Mouse (Mus musculus) adipose tissue, adult 10 weeks (tissue): Measurements from ENCODE around the gene Fam3a. TPM values are rescaled to one million over a fixed set of nuclear protein-coding genes. Genes with fewer than 3 reads are reported as not detected.

ENCODE experiments used
- polyA plus RNA-seq: library from polyadenylated mRNA; stranded (reverse); fragments of 350-450 nt; fragmentation: Illumina TruSeq; extraction: RNeasy Lipid Tissue Mini Kit (QIAGEN cat#74804); gene quantifications from one replicate; pipeline ENCODE4 v1.2.3, GENCODE M21; 2014; ENCODE audit warnings: low read depth, low replicate concordance

The Fam3a gene
- 55.2 TPM for polyA plus RNA-seq

DNA sequence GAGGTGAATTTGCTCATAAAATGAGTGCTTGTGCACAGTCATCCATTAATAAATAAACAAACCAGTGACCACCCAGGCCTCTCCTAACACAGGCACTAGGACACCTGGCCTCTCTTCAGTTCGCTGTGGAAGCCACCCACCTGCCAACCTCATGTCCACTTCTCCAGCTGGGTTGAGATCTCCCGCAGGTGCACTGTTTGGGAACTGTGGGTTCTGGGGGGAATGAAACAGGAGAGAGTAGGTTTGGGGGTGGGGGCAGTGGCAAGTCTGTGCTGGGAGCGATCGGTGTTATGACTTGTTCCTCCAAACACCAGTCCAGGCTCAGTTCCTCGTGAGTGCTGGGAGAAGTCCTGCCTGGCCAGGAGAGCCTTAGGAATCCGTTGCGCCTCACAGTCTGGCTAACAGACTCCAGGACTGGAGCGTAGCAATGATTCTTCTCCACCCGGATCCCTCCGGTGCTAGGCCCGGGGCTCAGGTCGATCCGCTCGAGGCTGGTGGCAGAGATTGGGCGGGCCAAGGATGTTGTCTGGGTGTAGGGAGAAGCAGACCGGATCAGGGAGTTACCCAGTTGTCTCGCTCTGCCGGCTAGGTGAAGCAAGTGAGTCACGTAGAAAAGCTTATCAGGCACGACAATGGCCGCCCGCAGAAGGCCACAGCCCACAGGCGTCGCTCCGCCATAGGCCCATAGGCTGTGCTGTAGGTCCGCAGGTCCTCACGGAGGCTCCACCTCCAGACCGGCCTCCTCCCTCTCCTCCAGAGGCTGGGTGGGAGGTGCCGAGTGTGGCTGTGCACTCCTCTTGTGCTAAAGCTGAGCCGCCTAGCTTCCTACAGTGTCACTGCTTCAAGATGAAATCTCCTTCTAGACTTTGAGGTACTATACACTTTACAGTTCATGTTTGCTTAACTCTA lies at the start of gene Fam3a, which contains the start of gene Ikbkg:
TSS of gene Fam3a (minus strand) at position 738 of the 909 bp plus-strand sequence.
TSS of gene Ikbkg (plus strand) at position 756 of the 909 bp plus-strand sequence.

DNA sequence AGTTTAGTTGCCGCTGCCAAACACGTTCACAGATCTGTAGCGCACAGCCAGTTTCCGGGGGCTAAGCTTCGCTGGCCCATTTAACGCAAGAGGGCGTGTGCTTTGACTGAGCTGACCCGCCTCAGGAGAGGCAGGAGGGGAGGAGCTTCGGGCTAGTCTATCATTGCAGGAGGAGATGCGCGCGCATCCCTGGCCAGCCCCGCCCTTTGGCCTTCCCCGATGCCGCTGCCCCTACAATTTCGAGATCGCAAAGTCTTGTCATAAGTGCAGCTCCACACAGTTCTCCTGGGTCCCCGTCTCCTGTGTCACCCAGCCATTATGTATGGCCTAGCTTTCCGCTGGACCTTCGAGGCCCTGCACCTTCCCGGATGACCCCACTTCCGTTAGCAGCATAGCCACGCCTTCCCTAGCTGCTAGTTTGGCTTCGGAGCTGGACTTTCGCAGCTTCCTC lies 35.8 kb upstream of the Fam3a start, which contains the start of gene G6pdx:
TSS of gene G6pdx (minus strand) at position 369 of the 451 bp plus-strand sequence.

DNA sequence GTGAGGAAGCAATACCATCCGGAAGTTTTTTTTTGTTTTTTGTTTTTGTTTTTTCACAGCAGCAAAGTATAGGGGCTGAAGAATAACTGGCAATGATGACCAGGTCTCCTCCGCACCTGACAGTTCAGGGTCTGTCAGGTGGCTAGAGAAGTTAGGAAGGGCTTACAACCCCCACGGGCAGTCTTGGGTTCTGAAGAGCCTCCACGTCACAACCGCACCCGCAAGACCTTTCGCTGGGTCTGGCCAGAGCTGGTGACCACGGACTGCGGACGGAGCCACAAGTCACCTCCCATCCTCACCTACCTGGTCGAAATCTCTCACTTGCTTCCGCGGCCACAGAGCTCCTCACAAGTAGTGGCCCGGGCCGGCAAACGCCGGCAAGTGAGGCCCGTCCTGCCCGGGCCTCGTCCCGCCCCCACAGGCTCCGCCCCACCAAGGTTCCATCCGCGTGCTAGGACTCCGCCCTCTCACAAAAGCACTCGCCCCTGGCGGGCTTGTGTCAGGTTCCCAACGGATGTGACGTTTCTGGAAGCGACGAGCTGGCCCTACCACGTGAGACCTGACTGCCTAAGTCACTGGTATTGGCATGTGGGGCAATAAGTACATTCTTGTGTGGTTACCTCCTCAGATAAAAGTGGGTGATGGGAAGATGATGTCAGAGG lies 20.1 kb downstream of the Fam3a start, which contains the start of the genes Ubl4a and Slc10a3:
TSS of gene Ubl4a (minus strand) at position 331 of the 662 bp plus-strand sequence.
TSS of gene Slc10a3 (minus strand) at position 462 of the 662 bp plus-strand sequence.

DNA sequence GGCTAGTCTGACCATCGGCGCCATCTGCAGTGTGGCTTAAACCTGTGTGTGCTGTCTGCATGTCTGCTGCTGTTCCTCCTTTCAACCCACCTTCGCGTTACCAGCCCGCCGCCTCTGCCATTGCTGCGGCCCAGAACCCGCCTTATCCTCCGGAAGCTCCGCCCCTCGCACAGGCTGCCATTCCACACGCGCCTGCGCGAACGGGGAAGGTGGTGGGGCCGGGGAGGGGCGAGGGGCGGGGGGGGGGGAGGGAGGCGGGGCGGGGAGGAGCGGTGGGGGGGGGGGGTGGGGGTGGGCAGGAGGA lies 39.7 kb downstream of the Fam3a start, which contains the start of gene Lage3:
TSS of gene Lage3 (minus strand) at position 152 of the 304 bp plus-strand sequence.

Other genes with a start within 250 kb of the Fam3a start
- gene Tex28, start 225.4 kb downstream of the Fam3a start, polyA plus RNA-seq, result not detected
- gene Tktl1, start 216.0 kb downstream of the Fam3a start, polyA plus RNA-seq, result 0.27 TPM
- 382 TPM for gene Flna, start 143.5 kb downstream of the Fam3a start, polyA plus RNA-seq
- 49.6 TPM for gene Emd, start 138.6 kb downstream of the Fam3a start, polyA plus RNA-seq
- 3,160 TPM for gene Rpl10, start 122.5 kb downstream of the Fam3a start, polyA plus RNA-seq
- 118 TPM for gene Taz, start 111.4 kb downstream of the Fam3a start, polyA plus RNA-seq
- gene Dnase1l1, start 110.9 kb downstream of the Fam3a start, polyA plus RNA-seq, result 27.2 TPM
- gene Atp6ap1, start 96.2 kb downstream of the Fam3a start, polyA plus RNA-seq, result 237 TPM
- 107 TPM for gene Gdi1, start 88.3 kb downstream of the Fam3a start, polyA plus RNA-seq
- 50.9 TPM for gene Fam50a, start 80.2 kb downstream of the Fam3a start, polyA plus RNA-seq
- gene Plxna3, start 64.2 kb downstream of the Fam3a start, polyA plus RNA-seq, result 12.9 TPM
- 60.9 TPM for gene Lage3, start 39.7 kb downstream of the Fam3a start, polyA plus RNA-seq
- gene Ubl4a, start 20.1 kb downstream of the Fam3a start, polyA plus RNA-seq, result 43.7 TPM
- gene Slc10a3, start 19.9 kb downstream of the Fam3a start, polyA plus RNA-seq, result 17.9 TPM
- 23.3 TPM for gene Ikbkg, start within 50 bp of the Fam3a start, polyA plus RNA-seq
- gene G6pdx, start 35.9 kb upstream of the Fam3a start, polyA plus RNA-seq, result 165 TPM
- not detected for gene Gm6880, start 88.1 kb upstream of the Fam3a start, polyA plus RNA-seq
- not detected for gene Olfr1326-ps1, start 181.6 kb upstream of the Fam3a start, polyA plus RNA-seq
- not detected for gene Olfr1325, start 199.4 kb upstream of the Fam3a start, polyA plus RNA-seq